Mouse (Mus musculus): Measurements from ENCODE around the gene Gosr1. TPM values are rescaled to one million over a fixed set of nuclear protein-coding genes. Genes with fewer than 3 reads are reported as not detected.
"Not testable (repeated sequence)": the region's sequence is repeated elsewhere in the genome, so short reads cannot be mapped to it uniquely, and the experiment has no call there.

Gene Gosr1
- polyA plus RNA-seq, 1 experiment from 2014 or later: 10.1 TPM

DNA sequence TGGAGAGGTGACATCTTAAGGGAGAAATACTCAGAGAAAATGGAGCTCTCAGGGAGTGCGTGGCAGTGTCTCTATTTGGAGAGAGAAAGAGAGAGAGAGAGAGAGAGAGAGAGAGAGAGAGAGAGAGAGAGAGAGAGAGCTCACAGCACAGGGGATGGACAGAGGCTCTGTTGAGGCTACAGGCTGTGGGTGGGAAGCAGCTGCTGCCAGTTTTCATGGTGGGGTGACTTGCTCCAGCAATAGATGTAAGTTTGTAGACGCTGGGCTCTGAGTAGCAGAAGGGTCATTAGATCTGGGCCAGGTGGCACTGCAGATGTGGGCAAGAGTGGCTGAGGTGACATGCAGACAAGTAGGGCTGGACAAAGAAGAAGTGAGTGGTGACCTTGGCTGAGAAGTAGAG lies 77.8 kb downstream of the Gosr1 start:
- Histone ChIP-seq H3K36me3 (replicated peaks) (no peaks in the 10 kb centered on the region), H3K4me2 (no peak overlapping the region), H3K27me3 (no peaks in the 10 kb centered on the region; the same call in 1 of the 2 replicates), H3K4me3 (replicated peaks) (no peak overlapping the region), H3K9me3 (replicated peaks) (no peaks in the 10 kb centered on the region), H3K9ac (no peak overlapping the region), H3K4me1 (replicated peaks) (no peaks in the 10 kb centered on the region), H3K27ac (replicated peaks) (no peak overlapping the region)
- ATAC-seq (ENCODE audit: insufficient read depth): no peak
- 39% methylated on average over 2 of the region's 2 CpGs for WGBS (ENCODE audit: insufficient replicate concordance)

DNA sequence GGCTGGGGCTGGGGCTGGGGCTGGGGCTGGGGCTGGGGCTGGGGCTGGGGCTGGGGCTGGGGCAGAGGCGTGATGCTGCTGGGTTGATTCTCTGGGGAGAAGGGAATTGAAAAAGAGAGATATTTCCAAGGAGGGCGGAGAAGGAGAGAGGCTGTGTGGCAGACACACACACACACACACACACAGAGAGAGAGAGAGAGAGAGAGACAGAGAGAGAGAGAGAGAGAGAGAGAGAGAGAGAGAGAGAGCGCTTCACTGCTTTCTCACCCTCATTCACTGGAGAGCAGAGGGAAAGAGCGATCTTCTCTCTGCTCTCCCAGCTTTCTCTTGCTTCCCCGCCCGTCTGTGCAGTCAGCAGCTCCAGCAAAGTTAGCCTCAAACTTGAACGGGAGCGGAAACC lies 83.9 kb downstream of the Gosr1 start, which contains the start of gene Trarg1:
TSS of gene Trarg1 (plus strand) at position 301 of the 400 bp plus-strand sequence.
- not testable (repeated sequence) for H3K4me3 ChIP-seq (replicated peaks); H3K27ac ChIP-seq (replicated peaks); H3K4me2 ChIP-seq; H3K4me1 ChIP-seq (replicated peaks); H3K36me3 ChIP-seq (replicated peaks); H3K9ac ChIP-seq; H3K9me3 ChIP-seq (replicated peaks); ATAC-seq (ENCODE audit: insufficient read depth)
- 48% methylated on average over 7 of the region's 8 CpGs for WGBS (ENCODE audit: insufficient replicate concordance)
- peaks cover 13% of the 10 kb centered on the region for H3K27me3 ChIP-seq

Other genes with a start within 250 kb of the Gosr1 start
- 3.9 and 4.3 TPM in 2 replicates for gene Abr, start 141.3 kb downstream of the Gosr1 start, polyA plus RNA-seq (2015; fragmentation: Nextera tagmentation; extraction: Ambion mirVana)
- gene Bhlha9, start 91.1 kb downstream of the Gosr1 start, polyA plus RNA-seq (2015; fragmentation: Nextera tagmentation; extraction: Ambion mirVana): not detected in 2 replicates
- gene Trarg1, start 83.8 kb downstream of the Gosr1 start, polyA plus RNA-seq (2015; fragmentation: Nextera tagmentation; extraction: Ambion mirVana): not detected in 2 replicates
- gene Cpd, start 83.4 kb upstream of the Gosr1 start, polyA plus RNA-seq (2015; fragmentation: Nextera tagmentation; extraction: Ambion mirVana): 4.7 and 4.8 TPM in 2 replicates
- not detected in 2 replicates for gene Tmigd1, start 138.6 kb upstream of the Gosr1 start, polyA plus RNA-seq (2015; fragmentation: Nextera tagmentation; extraction: Ambion mirVana)
- gene Blmh, start 161.2 kb upstream of the Gosr1 start, polyA plus RNA-seq (2015; fragmentation: Nextera tagmentation; extraction: Ambion mirVana): 40.5 and 44.2 TPM in 2 replicates
- gene Slc6a4, start 235.0 kb upstream of the Gosr1 start, polyA plus RNA-seq (2015; fragmentation: Nextera tagmentation; extraction: Ambion mirVana): 2.1 and 2.4 TPM in 2 replicates

Measured in liver, embryonic 15.5 days (tissue).